Mouse (Mus musculus) liver, adult 2 months (tissue): Measurements from ENCODE around the gene Tubal3. TPM values are rescaled to one million over a fixed set of nuclear protein-coding genes. Genes with fewer than 3 reads are reported as not detected.
"Not testable (repeated sequence)": the region's sequence is repeated elsewhere in the genome, so short reads cannot be mapped to it uniquely, and the experiment has no call there.

ENCODE experiments used
- DNase-seq: peaks from one replicate; pipeline ENCODE4 v3.0.0-alpha.2; 2011; ENCODE audit warnings: low read depth, low spot score; ENCODE audit errors: extremely low read depth
- H3K27ac ChIP-seq: fragments of 200-500 bp; replicated peaks from 2 replicates; pipeline ENCODE4 v1.5.1; 2012; ENCODE audit warnings: low read depth, mild to moderate bottlenecking, control low read depth, inconsistent platforms, low read length; ENCODE audit not compliant: insufficient read depth
- H3K27me3 ChIP-seq: fragments of 200-500 bp; 2 replicates; pipeline ENCODE4 v1.6.1; 2012; ENCODE audit warnings: mild to moderate bottlenecking, moderate library complexity, low read length, inconsistent platforms; ENCODE audit not compliant: control insufficient read depth, insufficient read depth
- H3K36me3 ChIP-seq: fragments of 200-500 bp; 2 replicates; pipeline ENCODE4 v1.6.1; 2012; ENCODE audit warnings: low read length, inconsistent platforms; ENCODE audit not compliant: control insufficient read depth, insufficient read depth
- H3K4me1 ChIP-seq: fragments of 200-500 bp; 2 replicates; pipeline ENCODE4 v1.6.1; 2011; ENCODE audit warnings: low read length; ENCODE audit not compliant: control insufficient read depth, insufficient read depth
- H3K4me3 ChIP-seq: fragments of 200-500 bp; 2 replicates; pipeline ENCODE4 v1.5.1; 2011; ENCODE audit warnings: low read depth, mild to moderate bottlenecking, control low read depth, low read length, moderate library complexity; ENCODE audit not compliant: insufficient read depth
- H3K79me2 ChIP-seq: fragments of 200-500 bp; 2 replicates; pipeline ENCODE4 v1.6.1; 2012; ENCODE audit warnings: inconsistent platforms, mild to moderate bottlenecking, low read length, moderate library complexity; ENCODE audit not compliant: control insufficient read depth, insufficient read depth
- H3K9ac ChIP-seq: fragments of 200-500 bp; 2 replicates; pipeline ENCODE4 v1.6.1; 2012; ENCODE audit warnings: low read depth, mild to moderate bottlenecking, control low read depth, inconsistent platforms, low read length
- CTCF ChIP-seq: fragments of 200-500 bp; IDR thresholded peaks from 2 replicates; pipeline ENCODE4 v1.5.1; 2011; ENCODE audit warnings: low read depth, low read length, control low read depth
- POLR2A ChIP-seq: fragments of 200-500 bp; IDR thresholded peaks from 2 replicates; pipeline ENCODE4 v1.6.1; 2011; ENCODE audit warnings: low read length, control low read depth; ENCODE audit not compliant: insufficient read depth; ENCODE audit errors: extremely low read depth
- WGBS: fragments of 180-500 bp; shearing (Covaris S2); methylation state at CpG from one replicate; pipeline ENCODE4 v1.1.7; 2018; 5-methylcytosine and 5-hydroxymethylcytosine counted together
- polyA plus RNA-seq: library from polyadenylated mRNA; depleted of rRNA; stranded (reverse); fragments of >200 nt; gene quantifications from 2 replicates; pipeline ENCODE4 v1.2.3, GENCODE M21; 2012
- total RNA-seq: library from RNA; depleted of rRNA; stranded (reverse); fragments of >200 nt; gene quantifications from 2 replicates; pipeline ENCODE4 v1.2.3, GENCODE M21; 2014

Gene Tubal3
- total and polyA plus RNA-seq, 2 experiments: not detected

- H3K79me2 ChIP-seq: peaks cover 5% of the 10 kb centered on the region
- H3K4me1 ChIP-seq: peaks cover 12% of the 10 kb centered on the region
- no peaks in the 10 kb centered on the region for H3K27me3 ChIP-seq
- H3K36me3 ChIP-seq: no peaks in the 10 kb centered on the region
- no peak overlapping the region for H3K4me3 ChIP-seq
- H3K27ac ChIP-seq: no peak overlapping the region
- DNase-seq: no peak
- no peak overlapping the region for H3K9ac ChIP-seq
- no peak for TF ChIP-seq CTCF
- no peak for TF ChIP-seq POLR2A
- 81% methylated on average over 8 of the region's 8 CpGs for WGBS
Observed at GRCm38 (mm10) chr13:3894549-3894948, 23.5 kb upstream of the Tubal3 start.

- H3K36me3 ChIP-seq: no peaks in the 10 kb centered on the region
- DNase-seq: peak; percentile 92
- H3K79me2 ChIP-seq: no peaks in the 10 kb centered on the region; the same call in 1 of the 2 replicates
- H3K4me1 ChIP-seq: peaks cover 5% of the 10 kb centered on the region; the same call in 1 of the 2 replicates
- H3K27me3 ChIP-seq: no peaks in the 10 kb centered on the region
- TF ChIP-seq CTCF (no peak), POLR2A (no peak)
- WGBS: 30% methylated on average over 8 of the region's 8 CpGs
- no peak overlapping the region for H3K4me3 ChIP-seq
- no peak overlapping the region for H3K9ac ChIP-seq
- peak overlapping the region; percentile 63 for H3K27ac ChIP-seq
Observed at GRCm38 (mm10) chr13:3895397-3895980, 22.6 kb upstream of the Tubal3 start.

- H3K79me2 ChIP-seq: no peaks in the 10 kb centered on the region; the same call in 1 of the 2 replicates
- H3K4me3 ChIP-seq: no peak overlapping the region
- H3K36me3 ChIP-seq: no peaks in the 10 kb centered on the region
- WGBS: 57% methylated on average over 6 of the region's 6 CpGs
- H3K27me3 ChIP-seq: no peaks in the 10 kb centered on the region
- no peak overlapping the region for H3K9ac ChIP-seq
- H3K27ac ChIP-seq: peak overlapping the region; percentile 63; the same call in 1 of the 2 replicates
- TF ChIP-seq POLR2A: no peak
- TF ChIP-seq CTCF: no peak
- H3K4me1 ChIP-seq: peaks cover 5% of the 10 kb centered on the region; the same call in 1 of the 2 replicates
- DNase-seq: peak; percentile 46
Observed at GRCm38 (mm10) chr13:3896032-3896431, 22.0 kb upstream of the Tubal3 start.

GRCm38 (mm10) chr13:3896913-3897312 lies 21.2 kb upstream of the Tubal3 start:
- no peaks in the 10 kb centered on the region; the same call in 1 of the 2 replicates for H3K79me2 ChIP-seq
- no peaks in the 10 kb centered on the region for H3K36me3 ChIP-seq
- H3K4me1 ChIP-seq: peaks cover 5% of the 10 kb centered on the region; the same call in 1 of the 2 replicates
- TF ChIP-seq CTCF (peak; percentile 70; the same call in 1 of the 2 replicates), POLR2A (no peak)
- no peaks in the 10 kb centered on the region for H3K27me3 ChIP-seq
- H3K4me3 ChIP-seq: no peak overlapping the region
- peak; percentile 77 for DNase-seq
- H3K27ac ChIP-seq: no peak overlapping the region
- H3K9ac ChIP-seq: no peak overlapping the region
- 18% methylated on average over 5 of the region's 5 CpGs for WGBS

- WGBS: 93% methylated on average over 5 of the region's 5 CpGs
- H3K9ac ChIP-seq, H3K27me3 ChIP-seq, DNase-seq, H3K27ac ChIP-seq, H3K4me1 ChIP-seq, H3K79me2 ChIP-seq, H3K4me3 ChIP-seq, H3K36me3 ChIP-seq: not testable (repeated sequence)
Observed at GRCm38 (mm10) chr13:3898202-3898601, 19.9 kb upstream of the Tubal3 start.

GRCm38 (mm10) chr13:3899301-3899700 lies 18.8 kb upstream of the Tubal3 start:
- Histone ChIP-seq H3K36me3 (no peaks in the 10 kb centered on the region), H3K4me1 (peaks cover 5% of the 10 kb centered on the region; the same call in 1 of the 2 replicates), H3K27me3 (no peaks in the 10 kb centered on the region), H3K27ac (no peak overlapping the region), H3K9ac (no peak overlapping the region), H3K79me2 (no peaks in the 10 kb centered on the region), H3K4me3 (no peak overlapping the region)
- 93% methylated on average over 9 of the region's 9 CpGs for WGBS
- TF ChIP-seq CTCF (no peak), POLR2A (no peak)
- DNase-seq: no peak
